Mouse (Mus musculus) heart, embryonic 16.5 days (tissue): Measurements from ENCODE around the gene Dmc1. TPM values are rescaled to one million over a fixed set of nuclear protein-coding genes. Genes with fewer than 3 reads are reported as not detected.
A peak's percentile ranks its signal among the peaks of the same experiment; 100 is the strongest.

ENCODE experiments used
- ATAC-seq: fragments of 200-750 bp; cut with Nextera tagmentation; replicated peaks from 2 replicates; pipeline ENCODE4 v1.8.0; 2017; ENCODE audit warnings: moderate number of reproducible peaks; ENCODE audit not compliant: insufficient read depth, low FRiP score; ENCODE audit errors: extremely low read depth
- H3K27ac ChIP-seq: fragments of 300-500 bp; sonication (generic); 2 replicates; pipeline ENCODE4 v1.5.1; 2014; ENCODE audit warnings: mild to moderate bottlenecking, low read length, control low read depth, moderate library complexity
- H3K27me3 ChIP-seq: fragments of 300-500 bp; sonication (generic); 2 replicates; pipeline ENCODE4 v1.6.1; 2014; ENCODE audit warnings: low read length, mixed read lengths; ENCODE audit not compliant: control insufficient read depth, insufficient read depth
- H3K36me3 ChIP-seq: fragments of 300-500 bp; sonication (generic); 2 replicates; pipeline ENCODE4 v1.6.1; 2014; ENCODE audit not compliant: control insufficient read depth, insufficient read depth
- H3K4me1 ChIP-seq: fragments of 300-500 bp; sonication (generic); 2 replicates; pipeline ENCODE4 v1.6.1; 2014; ENCODE audit warnings: low read length, mixed read lengths; ENCODE audit not compliant: control insufficient read depth, insufficient read depth
- H3K4me2 ChIP-seq: fragments of 300-500 bp; sonication (generic); 2 replicates; pipeline ENCODE4 v1.6.1; 2014; ENCODE audit warnings: low read depth, mild to moderate bottlenecking, control low read depth, low read length
- H3K4me3 ChIP-seq: fragments of 300-500 bp; sonication (generic); 2 replicates; pipeline ENCODE4 v1.5.1; 2014; ENCODE audit warnings: mild to moderate bottlenecking, control low read depth, low read length
- H3K9ac ChIP-seq: fragments of 300-500 bp; sonication (generic); 2 replicates; pipeline ENCODE4 v1.6.1; 2014; ENCODE audit warnings: low read length, control low read depth
- H3K9me3 ChIP-seq: fragments of 300-500 bp; sonication (generic); replicated peaks from 2 replicates; pipeline ENCODE4 v1.6.1; 2016; ENCODE audit warnings: low read length; ENCODE audit not compliant: control insufficient read depth
- whole genome bisulfite sequencing: fragments of 180-500 bp; shearing (Covaris S2); extraction: QIAGEN DNeasy Blood & Tissue Kit; methylation state at CpG from one replicate; pipeline ENCODE4 v1.1.7; 2014; 5-methylcytosine and 5-hydroxymethylcytosine counted together
- polyA plus RNA-seq: library from polyadenylated mRNA; unstranded; fragments of >200 nt; fragmentation: Nextera tagmentation; extraction: Ambion mirVana; gene quantifications from 2 replicates; pipeline ENCODE4 v1.2.1, GENCODE M21; 2015

The Dmc1 gene
- polyA plus RNA-seq, result 1.3 and 1.4 TPM in 2 replicates

DNA sequence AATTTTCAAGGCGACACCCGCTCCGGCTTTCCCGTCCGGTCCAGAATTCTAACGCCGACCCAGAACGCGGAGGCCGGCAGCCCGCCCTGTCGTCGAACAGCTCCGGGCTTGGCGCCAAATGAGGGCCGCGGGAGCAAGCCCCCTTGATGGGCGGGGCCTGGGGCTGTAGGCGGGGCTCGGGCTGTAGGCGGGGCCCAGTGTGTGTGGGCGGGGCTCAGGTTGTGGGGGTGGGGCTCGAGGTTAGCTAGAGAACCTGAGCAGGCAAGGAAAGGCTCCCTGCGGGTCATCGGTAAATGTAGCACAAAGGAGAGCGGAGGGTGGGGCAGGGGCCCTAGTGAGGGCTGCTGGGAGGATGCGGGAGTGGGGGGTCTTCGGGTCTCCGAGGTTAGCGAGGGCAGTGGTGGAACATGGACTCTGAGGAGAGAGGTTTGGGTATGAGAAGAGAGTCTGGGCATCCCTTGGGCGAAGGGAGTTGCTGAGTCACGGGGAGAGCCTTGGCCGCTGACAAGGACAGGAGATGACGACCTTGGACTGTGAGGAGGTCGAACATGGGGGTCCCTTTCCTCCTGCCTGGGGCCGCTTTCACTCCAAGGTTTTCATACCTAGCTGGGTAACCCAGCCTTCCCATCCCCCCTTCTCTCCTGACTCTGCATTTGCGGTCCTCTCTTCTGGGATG lies at the start of gene Dmc1:
TSS of gene Dmc1 (minus strand) at position 120 of the 676 bp plus-strand sequence.
- peak within 1 kb of the TSS; percentile 61 for H3K9ac ChIP-seq
- peak within 1 kb of the TSS; percentile 45 for H3K4me3 ChIP-seq
- 8% methylated on average over 37 of the region's 37 CpGs for WGBS
- H3K27me3 ChIP-seq, result peaks cover 6% of the 10 kb centered on the region
- peak; percentile 41 for ATAC-seq
- peaks cover 2% of the 10 kb centered on the region; the same call in 1 of the 2 replicates for H3K9me3 ChIP-seq
- H3K27ac ChIP-seq, result no peak within 1 kb of the TSS
- no peaks in the 10 kb centered on the region for H3K36me3 ChIP-seq
- H3K4me1 ChIP-seq, result peaks cover 7% of the 10 kb centered on the region
- peak within 1 kb of the TSS; percentile 69 for H3K4me2 ChIP-seq

- Histone ChIP-seq H3K36me3 (no peaks in the 10 kb centered on the region), H3K9ac (no peak overlapping the region), H3K4me1 (no peaks in the 10 kb centered on the region), H3K27me3 (no peaks in the 10 kb centered on the region), H3K4me3 (no peak overlapping the region), H3K27ac (no peak overlapping the region), H3K4me2 (no peak overlapping the region), H3K9me3 (no peaks in the 10 kb centered on the region)
- no peak for ATAC-seq
- WGBS, result 77% methylated on average over 4 of the region's 4 CpGs
Measured at GRCm38 (mm10) chr15:79651481-79651880, 46.6 kb upstream of the Dmc1 start.

- Histone ChIP-seq H3K36me3 (no peaks in the 10 kb centered on the region), H3K4me2 (no peak overlapping the region), H3K27me3 (no peaks in the 10 kb centered on the region), H3K9me3 (no peaks in the 10 kb centered on the region), H3K4me3 (no peak overlapping the region), H3K4me1 (no peaks in the 10 kb centered on the region), H3K27ac (no peak overlapping the region), H3K9ac (no peak overlapping the region)
- ATAC-seq, result no peak
Measured at GRCm38 (mm10) chr15:79650569-79650968, 45.7 kb upstream of the Dmc1 start.

GRCm38 (mm10) chr15:79648130-79648529 lies 43.2 kb upstream of the Dmc1 start:
- 80% methylated on average over 12 of the region's 12 CpGs for WGBS
- Histone ChIP-seq H3K27me3 (no peaks in the 10 kb centered on the region), H3K36me3 (no peaks in the 10 kb centered on the region), H3K4me3 (no peak overlapping the region), H3K9ac (no peak overlapping the region), H3K4me2 (no peak overlapping the region), H3K4me1 (no peaks in the 10 kb centered on the region), H3K27ac (no peak overlapping the region), H3K9me3 (no peaks in the 10 kb centered on the region)
- ATAC-seq, result no peak

- no peaks in the 10 kb centered on the region for H3K36me3 ChIP-seq
- H3K27ac ChIP-seq, result no peak overlapping the region
- no peak for ATAC-seq
- H3K27me3 ChIP-seq, result no peaks in the 10 kb centered on the region
- H3K4me1 ChIP-seq, result no peaks in the 10 kb centered on the region
- WGBS, result 78% methylated on average over 2 of the region's 2 CpGs
- no peak overlapping the region for H3K4me3 ChIP-seq
- H3K4me2 ChIP-seq, result no peak overlapping the region
- H3K9ac ChIP-seq, result no peak overlapping the region
- H3K9me3 ChIP-seq, result no peaks in the 10 kb centered on the region
Measured at GRCm38 (mm10) chr15:79645483-79645882, 40.6 kb upstream of the Dmc1 start.

DNA sequence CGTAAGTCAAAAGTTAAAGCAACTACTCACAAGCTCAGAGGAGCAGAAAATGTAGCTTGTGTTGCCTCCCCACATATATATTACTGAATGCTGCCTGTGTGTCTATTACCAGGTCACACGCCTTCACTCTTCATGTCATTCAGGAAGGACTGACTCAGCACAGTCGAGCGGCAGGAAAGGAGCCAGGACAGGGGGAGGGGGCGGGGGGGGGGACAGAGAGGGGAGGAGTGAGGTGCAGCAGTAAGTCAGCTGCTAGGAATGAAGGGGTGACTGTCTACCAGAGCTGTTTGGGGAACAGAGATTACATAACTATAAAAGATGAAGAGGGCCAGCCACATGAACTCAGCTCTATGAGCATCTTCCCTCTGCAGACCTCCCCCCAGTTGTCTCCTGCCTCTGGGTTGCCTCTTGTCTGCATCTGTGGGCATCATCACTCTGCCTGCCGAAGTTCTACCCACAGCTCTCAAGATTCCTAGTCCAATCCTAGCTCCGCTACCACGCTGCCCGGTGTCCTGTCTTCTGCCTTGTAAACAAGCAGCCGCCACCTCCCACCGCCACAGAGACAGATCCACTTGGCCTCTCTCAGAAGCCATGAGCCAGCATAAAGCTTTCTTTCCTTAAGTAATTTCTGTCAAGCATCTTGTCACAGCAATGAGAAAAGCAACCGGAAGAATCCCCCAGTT lies 36.4 kb upstream of the Dmc1 start:
- no peak for ATAC-seq
- Histone ChIP-seq H3K27me3 (no peaks in the 10 kb centered on the region), H3K9ac (no peak overlapping the region), H3K4me3 (no peak overlapping the region), H3K4me1 (no peaks in the 10 kb centered on the region), H3K4me2 (no peak overlapping the region), H3K27ac (no peak overlapping the region), H3K36me3 (peaks cover 3% of the 10 kb centered on the region; the same call in 1 of the 2 replicates), H3K9me3 (no peaks in the 10 kb centered on the region)
- 54% methylated on average over 12 of the region's 12 CpGs for WGBS

- WGBS, result 65% methylated on average over 2 of the region's 2 CpGs
- 0 out of 2 replicates have a peak, but pooled peaks cover 3% of the 10 kb centered on the region for H3K36me3 ChIP-seq
- no peak overlapping the region for H3K9ac ChIP-seq
- no peaks in the 10 kb centered on the region for H3K27me3 ChIP-seq
- no peak overlapping the region for H3K4me3 ChIP-seq
- no peak overlapping the region for H3K4me2 ChIP-seq
- H3K9me3 ChIP-seq, result no peaks in the 10 kb centered on the region
- H3K27ac ChIP-seq, result no peak overlapping the region
- H3K4me1 ChIP-seq, result no peaks in the 10 kb centered on the region
- ATAC-seq, result no peak
Measured at GRCm38 (mm10) chr15:79630471-79630870, 25.6 kb upstream of the Dmc1 start.

- ATAC-seq, result no peak
- WGBS, result 69% methylated on average over 11 of the region's 11 CpGs
Measured at GRCm38 (mm10) chr15:79619770-79620414, 15.0 kb upstream of the Dmc1 start.

GRCm38 (mm10) chr15:79618456-79618855 lies 13.5 kb upstream of the Dmc1 start:
- no peak overlapping the region for H3K4me2 ChIP-seq
- no peaks in the 10 kb centered on the region for H3K9me3 ChIP-seq
- no peaks in the 10 kb centered on the region for H3K36me3 ChIP-seq
- H3K27ac ChIP-seq, result no peak overlapping the region
- no peak overlapping the region for H3K9ac ChIP-seq
- H3K4me1 ChIP-seq, result no peaks in the 10 kb centered on the region
- WGBS, result 80% methylated on average over 7 of the region's 7 CpGs
- ATAC-seq, result no peak
- H3K4me3 ChIP-seq, result no peak overlapping the region
- H3K27me3 ChIP-seq, result no peaks in the 10 kb centered on the region

More at GRCm38 (mm10) chr15:79619770-79620414, 15.0 kb upstream of the Dmc1 start:
- Histone ChIP-seq H3K9me3 (no peaks in the 10 kb centered on the region), H3K9ac (no peak overlapping the region), H3K27me3 (no peaks in the 10 kb centered on the region), H3K27ac (no peak overlapping the region), H3K4me1 (no peaks in the 10 kb centered on the region), H3K4me3 (no peak overlapping the region), H3K36me3 (no peaks in the 10 kb centered on the region), H3K4me2 (no peak overlapping the region)
